Mouse (Mus musculus) kidney, adult 18-20 months (tissue): Measurements from ENCODE around the gene Dlg2.
A peak's percentile ranks its signal among the peaks of the same experiment; 100 is the strongest.

Source experiments
- DNase-seq: peaks from one replicate; pipeline ENCODE4 v3.0.0; 2021

The Dlg2 gene

GRCm38 (mm10) chr7:91955584-91955983, 1479.1 kb downstream of the Dlg2 start:
- DNase-seq, result no peak

DNA sequence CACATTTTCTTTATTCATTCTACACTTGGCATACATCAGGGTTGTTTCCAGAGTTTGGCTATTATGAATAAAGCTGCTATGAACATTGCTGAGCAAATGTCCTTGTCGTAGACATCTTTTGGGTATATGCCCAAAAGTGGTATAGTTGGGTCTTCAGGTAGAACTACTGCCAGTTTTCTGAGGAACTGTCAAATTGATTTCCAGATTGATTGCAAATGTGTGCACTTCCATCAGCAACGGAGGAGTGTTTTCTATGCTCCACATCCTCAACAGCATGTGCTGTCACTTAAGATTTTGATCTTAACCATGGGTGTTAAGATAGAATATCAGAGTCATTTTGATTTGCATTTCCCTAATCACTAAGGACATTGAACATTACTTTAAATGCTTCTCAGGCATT, 1486.5 kb downstream of the Dlg2 start:
- no peak for DNase-seq

DNA sequence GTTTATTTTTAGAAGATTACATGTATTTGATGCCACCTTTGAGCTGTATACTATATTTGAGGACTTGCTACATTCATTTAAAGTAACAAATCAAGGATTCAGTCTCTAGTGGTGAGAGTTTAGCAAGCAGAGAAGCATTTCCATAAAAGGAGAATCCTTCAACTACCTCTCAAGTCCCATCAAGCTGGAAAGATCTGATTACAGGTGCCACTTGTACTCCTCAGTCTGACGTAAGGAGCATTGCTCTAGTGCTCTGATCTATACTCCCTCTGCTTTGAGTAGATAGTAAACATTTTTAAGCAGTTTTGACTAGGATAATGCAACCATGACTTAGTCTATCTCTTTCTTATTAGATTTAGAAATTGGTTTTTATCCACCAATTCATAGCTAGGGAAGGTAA, 1496.5 kb downstream of the Dlg2 start:
- no peak for DNase-seq

DNA sequence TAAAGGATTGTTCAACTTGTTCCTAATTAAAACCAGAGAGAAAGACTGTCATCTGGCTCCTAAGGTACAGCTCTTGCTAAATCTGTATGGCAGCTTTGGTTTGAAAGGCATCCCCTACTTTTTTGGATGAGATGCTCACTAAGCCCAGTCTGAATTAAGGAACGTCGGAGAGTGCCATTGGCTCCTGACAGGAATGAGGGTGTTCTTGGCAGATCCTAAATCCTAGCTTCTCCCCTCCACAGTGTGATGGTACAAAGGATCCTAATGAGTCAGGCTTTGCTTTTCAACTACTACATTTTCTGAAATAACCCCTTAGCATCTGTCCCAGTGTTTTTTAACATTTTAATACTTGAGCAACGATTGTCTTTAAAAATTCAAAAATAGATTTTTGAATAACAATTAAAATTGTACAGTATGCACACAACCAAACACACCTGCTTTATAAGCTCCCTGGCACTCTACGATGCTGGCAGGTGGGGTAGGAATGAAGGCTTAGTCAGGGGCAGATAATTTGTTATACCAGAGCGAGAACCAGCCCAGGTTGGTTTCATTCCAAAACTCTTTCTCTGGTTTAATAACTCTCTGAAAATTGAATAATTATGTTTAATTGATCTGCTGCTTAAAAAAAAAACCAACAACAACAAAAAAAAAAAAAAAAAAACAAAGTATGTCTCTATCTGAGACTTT, 1527.4 kb downstream of the Dlg2 start:
- DNase-seq, result no peak

GRCm38 (mm10) chr7:92005681-92006425, 1529.4 kb downstream of the Dlg2 start:
- DNase-seq, result no peak

- DNase-seq, result no peak
Measured at GRCm38 (mm10) chr7:92008702-92009101, 1532.2 kb downstream of the Dlg2 start.

DNA sequence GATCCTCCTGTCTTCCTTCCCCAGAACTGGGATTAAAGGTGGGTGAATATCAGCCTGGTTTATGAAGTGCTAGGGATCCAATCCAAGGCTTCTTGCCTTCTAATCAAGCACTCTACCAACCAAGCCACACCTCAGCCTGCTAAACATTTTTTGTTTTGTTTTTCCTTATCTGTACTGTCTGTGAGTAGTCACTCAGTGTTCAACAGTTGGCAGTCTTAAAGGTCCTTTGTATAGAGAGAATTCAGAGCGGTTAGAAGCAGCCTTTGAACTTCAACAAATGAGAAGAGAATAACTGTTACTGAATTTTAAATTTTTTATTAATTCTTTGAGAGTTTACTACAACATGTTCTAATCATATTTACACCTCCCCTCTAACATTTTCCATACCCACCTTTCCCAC, 1548.5 kb downstream of the Dlg2 start:
- no peak for DNase-seq

DNA sequence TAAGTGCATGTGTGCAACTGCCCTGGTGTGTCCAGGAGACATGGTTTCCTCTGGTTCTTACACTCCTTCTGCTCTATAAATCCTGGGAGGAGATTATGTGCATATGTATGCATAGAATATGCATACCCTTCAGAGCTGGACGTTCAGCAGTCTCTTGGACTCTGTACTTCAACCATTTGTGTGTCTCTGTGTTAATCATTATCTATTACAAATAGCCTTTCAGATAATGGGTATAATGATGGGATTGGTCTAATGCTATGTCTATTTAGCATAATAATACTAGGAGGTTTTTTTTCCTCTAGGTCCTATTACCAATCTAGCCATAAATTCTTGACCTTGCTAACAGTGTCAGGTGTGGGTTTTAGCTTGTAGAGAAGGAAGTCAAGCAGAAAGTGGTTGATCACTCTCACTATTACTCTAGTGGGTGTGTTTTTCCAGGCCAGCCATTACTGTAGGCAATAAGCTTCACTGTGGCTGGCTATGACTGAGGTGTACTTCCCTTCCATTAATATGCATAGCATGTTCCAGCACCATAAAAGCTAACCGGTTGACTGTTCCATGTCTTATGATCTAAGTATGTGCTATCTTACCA, 1549.1 kb downstream of the Dlg2 start:
- DNase-seq, result no peak

- peak; percentile 40 for DNase-seq
Measured at GRCm38 (mm10) chr7:92027049-92027448, 1550.6 kb downstream of the Dlg2 start.

GRCm38 (mm10) chr7:92034256-92034655, 1557.8 kb downstream of the Dlg2 start:
- DNase-seq, result no peak

DNA sequence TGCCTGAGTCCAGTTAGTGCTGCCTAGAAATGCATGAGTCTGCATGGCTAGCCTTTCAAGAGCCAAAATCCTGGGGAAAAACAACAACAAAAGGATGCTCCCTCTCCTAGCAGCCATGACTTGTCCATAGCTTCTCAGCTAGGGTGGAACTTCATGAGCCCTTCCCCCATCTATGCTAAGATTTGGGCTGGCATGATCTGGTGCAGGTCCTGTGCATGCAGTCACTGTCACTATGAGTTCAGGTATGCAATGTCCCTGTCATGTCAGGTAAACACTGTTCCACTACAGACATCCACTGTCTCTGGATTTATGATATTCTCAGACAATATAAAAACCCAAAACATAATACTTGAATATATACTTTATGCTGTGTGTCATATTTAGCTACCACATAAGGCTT, 1563.7 kb downstream of the Dlg2 start:
- DNase-seq, result no peak

DNA sequence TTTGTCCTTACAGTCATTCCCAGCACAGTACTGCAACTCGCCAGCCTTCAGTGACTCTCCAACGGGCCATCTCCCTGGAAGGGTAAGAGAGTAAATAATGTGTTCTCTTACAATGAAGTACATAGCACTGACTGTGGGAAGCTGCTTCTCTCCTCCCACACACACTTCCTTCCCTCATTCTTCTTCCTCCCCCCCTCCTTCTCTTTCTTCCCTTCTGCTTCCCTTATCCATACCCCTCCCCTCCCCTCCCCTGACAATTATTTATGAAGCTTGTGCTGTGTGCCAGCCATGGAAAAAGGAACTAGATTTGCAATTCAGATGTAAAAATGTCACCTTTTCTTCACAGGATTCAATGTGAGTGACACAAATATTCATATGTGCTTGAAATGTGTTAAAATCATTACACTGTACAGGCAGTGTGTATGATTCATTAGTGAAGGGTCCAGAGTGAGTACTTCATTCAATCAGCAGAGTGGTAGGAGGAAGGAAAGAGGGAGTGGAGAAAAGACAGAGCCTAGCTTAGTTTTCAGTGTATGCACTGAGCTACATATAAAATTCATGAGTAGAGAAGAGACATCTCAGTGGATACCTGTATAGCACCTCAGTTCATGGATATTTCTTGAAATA, 1564.4 kb downstream of the Dlg2 start:
- no peak for DNase-seq

- no peak for DNase-seq
Measured at GRCm38 (mm10) chr7:92044966-92045365, 1568.5 kb downstream of the Dlg2 start.

DNA sequence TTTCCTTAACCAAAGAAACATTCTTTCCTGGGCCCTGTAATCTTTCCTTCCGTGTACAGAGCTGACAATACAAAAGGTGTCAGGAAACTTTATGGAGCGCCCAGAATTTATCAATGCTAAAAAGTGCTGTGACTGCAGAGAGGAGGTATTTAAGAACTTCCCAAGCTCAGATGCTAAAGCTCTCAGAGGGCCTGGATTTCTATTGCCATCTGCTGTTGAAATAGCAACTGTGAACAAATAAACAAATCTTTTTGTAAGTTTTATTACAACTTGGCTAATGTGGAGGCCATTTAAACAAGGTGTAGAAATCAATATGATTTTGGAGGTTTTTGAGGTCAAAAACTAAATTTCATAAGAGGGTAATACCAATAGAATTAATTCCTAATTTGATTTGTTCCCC, 1570.8 kb downstream of the Dlg2 start:
- DNase-seq, result no peak

DNA sequence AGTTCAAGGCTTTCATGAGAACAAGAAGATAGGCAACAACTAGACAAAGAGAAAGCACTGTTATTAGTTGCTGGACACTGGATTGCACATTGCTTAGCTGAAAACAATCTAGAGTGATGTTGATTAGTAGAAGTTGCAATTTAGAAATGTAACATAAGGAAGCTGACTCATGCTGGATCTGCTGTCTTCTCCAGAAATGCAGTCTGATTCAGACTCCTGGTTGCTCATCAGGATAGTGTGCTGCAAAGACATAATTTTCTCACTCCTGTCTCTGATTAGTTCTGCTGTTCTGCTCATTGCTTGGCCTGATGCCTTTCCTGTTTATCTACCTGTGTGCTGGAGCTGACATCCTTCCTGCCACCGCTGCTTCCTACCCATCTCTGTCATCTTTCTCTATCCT, 1572.4 kb downstream of the Dlg2 start:
- no peak for DNase-seq

DNA sequence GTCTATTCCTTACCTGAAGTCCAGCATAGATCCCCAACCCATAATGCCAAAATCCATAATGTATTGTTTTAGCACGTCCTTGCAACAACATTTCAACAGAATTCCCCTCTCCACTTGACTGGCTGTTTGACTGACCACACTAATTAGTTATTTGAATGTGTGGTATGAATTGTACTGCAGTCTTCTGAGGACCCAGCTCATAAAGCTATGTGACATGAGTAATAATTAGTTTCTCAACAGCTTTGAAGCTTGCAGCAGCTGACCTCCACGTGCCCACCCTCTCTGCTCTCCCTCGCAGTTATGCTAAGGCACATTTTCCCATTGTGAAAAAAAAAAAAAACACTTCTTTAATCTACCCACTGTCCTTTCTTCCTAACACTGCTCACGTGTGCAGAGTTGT, 1590.4 kb downstream of the Dlg2 start:
- no peak for DNase-seq

GRCm38 (mm10) chr7:92087429-92087828, 1611.0 kb downstream of the Dlg2 start:
- no peak for DNase-seq

GRCm38 (mm10) chr7:92093860-92094259, 1617.4 kb downstream of the Dlg2 start:
- DNase-seq, result peak; percentile 57

DNA sequence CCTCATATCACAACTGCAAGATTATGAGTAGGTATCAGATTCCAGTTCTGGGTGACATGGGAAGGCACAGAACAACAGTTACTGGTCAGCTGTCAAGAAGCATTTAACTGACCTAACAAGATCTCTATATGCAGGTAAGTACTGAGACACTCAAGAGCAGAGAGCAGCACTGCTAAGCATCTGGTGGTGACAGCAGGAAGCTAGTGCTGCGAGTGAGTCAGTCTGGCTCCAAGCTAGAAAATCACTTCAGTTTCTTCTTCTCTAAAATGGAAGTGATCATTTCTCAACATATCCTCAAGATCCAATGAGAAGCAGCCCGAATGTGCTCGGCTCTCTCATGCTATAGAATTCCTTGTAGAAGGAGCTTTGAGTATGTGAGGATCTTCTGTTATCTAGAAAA, 1618.7 kb downstream of the Dlg2 start:
- no peak for DNase-seq

- no peak for DNase-seq
Measured at GRCm38 (mm10) chr7:92100847-92101246, 1624.4 kb downstream of the Dlg2 start.

GRCm38 (mm10) chr7:92102892-92103543, 1626.5 kb downstream of the Dlg2 start:
- DNase-seq, result peak; percentile 45

- no peak for DNase-seq
Measured at GRCm38 (mm10) chr7:92105477-92105876, 1629.0 kb downstream of the Dlg2 start.

GRCm38 (mm10) chr7:92105956-92106355, 1629.5 kb downstream of the Dlg2 start:
- DNase-seq, result no peak
